In the genomic region with DNA sequence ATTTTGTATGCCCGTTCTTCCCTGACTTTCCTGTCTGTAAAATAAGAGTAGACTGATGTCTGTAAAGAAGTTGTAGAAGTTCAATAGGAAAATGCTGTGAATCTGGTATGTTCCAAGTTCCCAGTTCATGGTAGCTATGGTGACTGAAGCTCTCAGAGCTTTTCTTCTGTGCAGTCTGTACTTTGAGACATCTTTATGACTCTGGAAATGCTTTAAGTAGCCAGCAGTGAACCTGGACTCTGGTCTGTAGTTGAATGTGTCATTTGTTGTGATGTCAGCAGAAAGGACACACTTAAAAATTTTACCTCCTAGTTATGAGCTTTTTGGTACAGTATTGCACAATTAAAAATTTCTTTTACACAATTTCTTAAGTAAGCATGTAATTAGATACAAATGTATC, we compare ENCODE assay signal across 18 mouse cellular contexts.
"Had no signal": no experiment of that assay in that cellular context is flagged by ENCODE, and none has a peak within 500 bp of the region (broad histone marks: within the 10 kb centered on the region; RNA-seq: fewer than 3 reads in every experiment).

No protein-coding gene starts in this region.

- DNase-seq: lung, adult 18-20 months; lung, embryonic 14.5 days; lung, postnatal 10 days; lung, postnatal 4 days; midbrain, embryonic 14.5 days; retina, postnatal 1 day; right cerebral cortex, adult 18-20 months; right cerebral cortex, postnatal 25 days; right cerebral cortex, postnatal 4 days; spleen, adult 18-20 months; thymus, adult 18-20 months; thymus, postnatal 25 days; thymus, postnatal 4 days had no signal

- H3K27ac ChIP-seq: midbrain, embryonic 10.5 days; neural tube, embryonic 13.5 days; neural tube, embryonic 15.5 days had no signal

- H3K36me3 ChIP-seq: neural tube, embryonic 13.5 days; neural tube, embryonic 15.5 days had no signal

- H3K4me3 ChIP-seq: midbrain, embryonic 10.5 days; myocyte; neural tube, embryonic 13.5 days; neural tube, embryonic 15.5 days had no signal

- H3K27me3 ChIP-seq: neural tube, embryonic 13.5 days; neural tube, embryonic 15.5 days had no signal

- H3K9ac ChIP-seq: lung, embryonic 14.5 days; neural tube, embryonic 13.5 days; neural tube, embryonic 15.5 days had no signal

- H3K9me3 ChIP-seq: midbrain, embryonic 10.5 days; neural tube, embryonic 13.5 days; neural tube, embryonic 15.5 days had no signal

- H3K4me2 ChIP-seq: lung, embryonic 14.5 days; neural tube, embryonic 13.5 days; neural tube, embryonic 15.5 days had no signal

- ATAC-seq: midbrain, embryonic 16.5 days had no signal
